Mouse (Mus musculus): ENCODE measurements around the gene Nectin4.
"Not testable (repeated sequence)": the region's sequence is repeated elsewhere in the genome, so short reads cannot be mapped to it uniquely, and the experiment has no call there.

Gene Nectin4

DNA sequence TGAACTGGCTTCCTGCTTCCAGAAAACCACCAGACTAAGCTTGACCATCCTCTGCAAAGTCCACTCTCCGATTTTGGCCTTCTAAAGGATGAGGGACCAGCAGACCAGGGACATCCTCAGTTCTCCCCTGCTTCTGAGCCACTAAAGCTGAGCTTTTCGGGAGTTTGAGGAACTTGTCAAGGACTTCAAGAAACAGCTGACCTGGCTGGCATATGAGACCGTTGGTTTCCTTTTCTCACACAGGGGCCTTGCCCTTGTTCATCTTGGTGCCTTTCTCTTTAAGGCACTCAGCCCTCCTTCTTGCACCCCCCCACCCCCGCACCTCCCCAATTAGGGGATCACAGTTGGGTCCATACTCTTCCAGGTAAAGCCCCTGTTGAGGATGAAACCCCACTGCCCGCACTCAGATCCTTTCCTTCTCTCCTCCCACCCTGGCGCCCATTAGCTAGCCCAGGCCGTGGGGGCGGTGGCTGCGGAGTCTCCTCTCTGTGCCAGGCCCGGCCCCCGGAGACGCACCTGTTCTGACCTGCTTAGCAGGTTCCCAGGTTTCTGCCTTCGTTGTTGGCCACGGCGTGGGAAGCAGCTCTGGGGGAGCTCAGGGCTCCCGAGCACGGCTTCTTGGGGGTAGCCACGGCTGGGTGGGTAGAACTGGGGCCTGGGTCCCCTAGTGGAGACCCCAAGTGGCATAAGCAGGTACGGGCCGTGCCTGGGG, at the start of gene Nectin4:
Nectin4 (plus strand) TSS at position 255 of the 712 bp plus-strand sequence.
- DNase-seq, result no peak

DNA sequence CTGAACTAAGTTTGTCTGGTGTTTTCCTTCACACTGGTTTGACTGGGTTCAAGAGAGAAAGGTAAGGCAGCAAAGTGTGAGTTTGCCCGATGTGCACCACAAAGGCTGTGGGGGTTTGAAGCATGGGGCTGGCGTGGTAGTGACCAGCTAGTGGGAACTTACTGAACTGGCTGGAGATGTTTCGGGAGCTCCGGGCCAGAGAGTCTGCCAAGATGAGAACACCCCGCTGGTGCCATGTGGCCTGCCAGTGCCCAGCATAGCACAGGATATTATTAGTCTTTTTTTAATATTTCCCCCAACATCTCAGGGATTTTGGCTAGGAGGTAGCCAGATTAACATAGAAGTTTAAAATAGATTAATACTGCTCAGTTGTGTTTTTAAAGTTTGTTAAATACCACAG, 49.7 kb upstream of the Nectin4 start:
- no peak for DNase-seq

DNA sequence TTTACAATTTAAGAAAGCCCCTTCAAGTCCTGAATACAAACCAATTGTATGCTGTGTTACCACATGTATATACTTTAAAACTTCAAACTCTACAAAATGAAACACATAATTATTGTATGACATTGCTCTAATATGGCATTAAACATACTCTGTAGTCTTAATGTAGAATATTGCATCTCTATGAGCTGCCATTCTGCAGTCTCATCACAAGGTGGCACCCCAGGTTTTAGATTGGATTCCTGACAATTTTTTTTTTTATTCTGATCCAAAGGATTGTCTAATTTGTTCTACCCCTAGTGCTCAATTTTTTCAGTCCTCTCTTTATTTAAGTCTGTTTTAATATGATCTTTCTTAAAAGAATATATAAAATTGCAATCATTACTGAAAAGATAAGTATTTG, 48.5 kb upstream of the Nectin4 start:
- DNase-seq, result no peak

DNA sequence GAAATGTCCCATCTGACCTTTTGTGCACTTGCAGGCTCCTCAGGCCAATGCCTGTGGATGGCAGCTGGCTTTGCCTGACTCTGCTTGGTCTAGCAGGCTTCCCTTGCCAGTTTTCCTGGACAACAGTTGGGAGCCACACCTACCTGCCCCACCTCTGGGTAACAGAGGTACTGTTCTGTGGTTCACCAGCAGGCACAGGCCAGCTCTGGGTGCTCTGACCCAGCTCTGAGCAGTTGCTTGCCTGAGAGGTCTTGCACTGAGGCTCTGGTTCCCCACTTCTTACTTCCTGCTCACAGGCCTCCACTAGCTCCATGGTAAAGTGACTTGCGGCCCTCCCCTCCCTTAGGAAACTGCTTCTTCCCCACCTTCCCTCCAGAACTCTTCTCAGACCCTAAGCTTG, 47.9 kb upstream of the Nectin4 start:
- no peak for DNase-seq

DNA sequence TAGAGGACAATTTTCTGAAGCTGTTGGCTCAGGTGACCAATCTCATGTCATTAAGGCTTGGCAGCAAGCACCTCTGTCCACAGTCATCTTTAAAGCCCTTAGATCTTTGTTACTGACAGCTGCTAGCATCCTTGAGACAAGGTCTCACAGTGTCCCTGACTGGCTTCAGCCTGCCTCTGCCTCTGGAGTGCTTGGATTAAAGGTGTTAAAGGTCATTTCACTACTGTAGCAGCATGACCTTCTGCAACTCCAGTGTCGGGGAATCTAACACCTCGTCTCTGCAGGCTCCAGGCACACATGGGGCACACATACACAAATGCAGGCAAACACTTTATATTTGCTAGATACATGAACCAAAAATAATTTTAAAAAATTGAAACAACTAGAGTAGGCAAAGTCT, 44.3 kb upstream of the Nectin4 start:
- no peak for DNase-seq

DNA sequence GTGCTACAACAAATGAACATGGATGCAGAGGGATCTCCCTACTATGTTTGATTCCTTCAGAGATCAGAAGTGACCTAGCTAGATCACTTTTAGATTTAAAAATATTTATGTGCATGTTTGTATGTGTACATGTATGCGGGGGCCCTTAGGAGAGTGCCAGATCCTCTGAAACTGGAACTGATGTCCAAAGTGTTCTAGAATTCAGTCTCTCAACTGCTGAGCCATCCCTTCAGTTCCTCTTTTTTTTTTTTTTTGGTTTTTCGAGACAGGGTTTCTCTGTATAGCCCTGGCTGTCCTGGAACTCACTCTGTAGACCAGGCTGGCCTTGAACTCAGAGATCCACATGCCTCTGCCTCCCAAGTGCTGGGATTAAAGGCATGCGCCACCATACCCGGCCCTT, 43.3 kb upstream of the Nectin4 start:
- not testable (repeated sequence) for DNase-seq

DNA sequence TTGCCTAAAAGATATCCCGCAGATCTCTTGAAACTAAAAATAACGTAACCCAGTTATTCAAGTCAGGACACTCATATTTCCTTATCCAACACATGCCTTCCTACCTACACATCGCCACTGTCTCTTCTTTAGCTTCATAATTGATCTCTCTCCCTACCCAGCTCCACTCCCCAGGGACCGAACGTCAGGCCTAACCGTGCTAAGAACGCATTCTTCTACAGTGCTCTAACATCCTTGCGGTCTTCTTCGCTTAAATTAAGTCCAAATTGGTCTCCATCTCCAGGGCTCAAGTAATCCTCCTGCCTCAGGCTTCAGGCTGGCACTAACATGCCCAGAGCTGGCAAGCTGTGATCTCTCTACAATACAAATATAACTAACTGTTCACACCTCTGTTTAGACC, 41.7 kb upstream of the Nectin4 start:
- DNase-seq, result no peak

DNA sequence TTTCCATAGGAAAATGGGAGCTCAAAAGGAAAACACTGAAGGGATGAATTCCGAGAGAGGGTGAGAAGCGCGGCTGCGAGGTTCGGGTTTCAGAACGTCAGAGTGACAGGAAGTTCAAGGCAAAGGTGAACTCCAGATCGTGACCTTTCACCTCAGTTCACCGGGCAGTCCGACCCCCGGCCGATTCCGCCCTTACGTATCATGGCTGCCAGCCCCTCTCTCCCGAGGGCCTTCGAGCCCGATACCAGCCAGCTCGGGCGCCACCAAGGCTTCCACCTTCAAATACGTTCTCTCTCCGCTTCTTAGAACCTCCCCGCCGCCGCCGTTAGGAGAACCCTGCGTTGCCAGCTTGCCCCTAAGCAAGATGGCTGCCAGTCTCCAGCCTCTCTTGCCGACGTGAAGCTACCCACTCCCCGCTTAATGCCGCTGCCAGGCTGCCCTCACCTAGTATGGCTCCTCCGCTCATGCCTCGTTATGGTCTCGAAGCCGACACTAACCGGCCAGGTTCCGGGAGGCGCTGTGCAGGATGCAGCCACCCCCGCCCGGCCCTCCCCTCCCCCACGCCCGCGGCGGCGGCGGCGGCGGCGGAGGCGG, 41.0 kb upstream of the Nectin4 start, which contains the start of gene Dedd:
Dedd (plus strand) TSS at position 307 of the 594 bp plus-strand sequence.
- DNase-seq, result peak; percentile 84 to 85

DNA sequence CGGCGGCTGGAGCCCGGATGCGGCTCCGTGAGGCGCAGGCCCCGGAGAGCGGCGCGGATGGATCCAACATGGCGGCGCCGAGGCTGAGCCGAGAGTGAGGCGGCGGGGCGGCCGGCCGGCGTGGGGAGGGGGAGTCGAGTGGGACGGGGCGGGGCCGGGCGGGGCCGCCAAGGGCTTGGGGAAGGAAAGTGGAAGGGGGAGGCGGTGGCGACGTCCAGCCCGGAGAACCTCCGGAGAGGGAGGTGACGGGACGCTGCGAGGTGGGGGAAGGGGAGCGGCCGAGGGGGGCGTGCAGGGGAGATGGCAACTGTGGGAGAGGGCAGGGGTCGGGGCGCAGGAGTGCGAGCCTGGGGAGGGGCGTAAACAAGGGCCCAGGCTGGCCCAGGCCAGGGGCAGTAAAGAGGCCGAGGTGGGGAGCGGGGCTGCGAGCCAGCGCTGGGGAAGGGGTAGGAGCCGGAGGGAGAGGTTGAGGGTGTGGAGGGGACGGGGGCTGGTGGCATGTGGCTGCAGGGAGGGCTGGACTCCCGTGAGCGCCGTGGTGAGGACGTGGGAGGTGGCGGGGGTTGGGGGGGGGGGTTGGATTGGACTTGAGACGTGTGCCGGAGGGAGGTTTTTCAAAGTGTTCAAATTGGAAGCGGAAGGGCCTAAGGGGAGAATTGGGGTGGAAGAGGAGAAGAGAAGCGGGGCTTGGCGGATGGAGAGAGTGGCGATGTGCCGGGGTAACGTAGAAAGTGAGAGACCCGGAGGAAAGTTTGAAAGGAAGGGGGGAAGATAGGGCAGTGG, 40.3 kb upstream of the Nectin4 start:
- DNase-seq, result peak in 1 of 2 experiments; percentile 23

DNA sequence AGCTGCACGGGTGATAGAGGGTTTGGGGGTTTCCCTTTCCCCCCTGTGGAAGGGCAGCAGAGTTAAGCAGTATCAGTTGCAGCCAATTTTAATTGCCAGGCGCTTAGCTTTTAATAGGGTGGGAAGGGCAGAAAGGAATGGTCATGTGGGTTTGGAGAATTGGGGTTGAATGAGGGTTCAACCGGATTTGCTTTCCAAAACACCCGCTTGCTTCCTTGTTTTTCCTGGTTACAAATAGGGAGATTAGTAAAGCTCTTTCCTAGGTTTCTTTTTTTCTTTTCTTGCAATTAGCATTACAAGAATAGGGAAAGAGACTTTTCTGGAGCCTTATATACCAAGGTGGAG, 39.7 kb upstream of the Nectin4 start:
- no peak for DNase-seq

DNA sequence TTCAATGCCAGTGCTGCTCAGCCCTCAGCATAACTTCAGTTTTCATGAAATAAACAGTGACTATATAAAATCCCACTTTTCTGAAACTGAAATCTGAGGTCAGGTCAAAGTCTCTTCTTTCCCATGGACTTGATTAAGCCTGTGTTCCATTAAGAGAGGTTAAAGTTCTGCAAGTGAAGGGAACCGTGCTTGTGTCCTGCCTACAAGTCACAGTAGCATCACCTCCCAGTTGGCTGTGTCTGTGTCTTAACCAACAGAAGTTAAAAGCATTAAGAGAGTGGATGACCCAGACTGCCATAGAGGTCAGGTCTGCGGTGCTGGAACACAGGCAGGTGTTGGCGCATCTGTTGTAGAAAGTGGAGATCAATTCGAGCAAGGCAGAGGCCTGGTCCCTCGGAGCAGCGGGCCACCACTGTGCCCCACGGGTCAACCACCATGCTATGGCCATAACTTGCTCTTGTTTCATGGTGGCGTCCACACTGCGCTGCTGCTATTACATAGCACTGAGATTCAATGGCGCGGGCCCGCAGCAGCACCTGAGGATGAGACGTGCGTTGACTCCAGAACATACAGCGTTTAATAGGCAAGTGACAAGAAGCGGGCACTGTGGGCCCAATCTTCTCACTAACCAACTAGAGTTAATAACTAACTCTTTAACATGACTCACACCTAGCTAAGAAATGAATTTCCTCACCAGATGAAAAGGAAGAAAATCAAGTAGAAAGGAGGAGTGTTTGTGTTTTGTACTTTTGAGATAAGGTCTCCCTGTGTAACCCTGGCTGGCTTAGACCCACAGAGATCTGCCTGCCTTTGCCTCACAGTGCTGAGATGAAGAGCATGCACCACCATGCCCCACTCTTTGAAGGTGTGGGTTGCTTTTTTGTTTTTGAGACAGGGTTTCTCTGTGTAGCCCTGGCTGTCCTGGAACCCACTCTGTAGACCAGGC, 27.4 kb upstream of the Nectin4 start:
- no peak for DNase-seq

DNA sequence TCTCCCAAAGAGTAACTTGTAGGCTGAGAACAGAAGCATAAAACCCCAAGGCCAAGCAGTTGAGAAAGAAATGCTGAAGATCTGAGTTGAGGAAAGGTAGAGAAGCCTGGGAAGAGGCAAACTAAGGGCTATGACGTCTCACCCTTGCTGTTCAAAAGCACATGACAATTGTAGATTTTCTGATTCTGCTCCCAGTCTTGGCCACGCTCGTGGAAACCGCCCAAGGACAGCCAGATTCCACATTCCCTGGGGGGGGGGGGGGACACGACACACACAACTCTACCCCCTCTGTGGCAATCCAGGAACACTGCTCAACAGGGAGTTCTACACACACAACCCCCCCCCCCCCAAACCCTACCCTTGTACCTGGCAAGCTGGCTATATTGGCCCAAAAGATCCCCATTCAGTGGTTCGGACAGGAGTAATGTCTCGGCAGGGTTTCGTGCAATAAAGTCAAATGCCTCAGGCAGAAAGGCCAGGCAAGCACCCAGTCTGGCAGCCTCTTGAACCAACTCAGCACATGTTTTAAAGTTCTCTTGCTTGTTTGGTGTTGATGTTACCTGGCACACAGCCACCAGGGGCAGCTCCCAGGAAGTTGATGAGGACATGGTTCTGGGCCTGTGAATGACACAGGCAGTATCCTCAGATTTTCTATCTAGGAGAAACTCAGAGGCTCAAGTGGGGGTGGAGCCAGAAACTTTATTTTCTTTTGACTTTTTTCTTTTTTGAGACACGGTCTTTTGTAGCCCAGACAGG, 25.8 kb upstream of the Nectin4 start:
- DNase-seq, result no peak

DNA sequence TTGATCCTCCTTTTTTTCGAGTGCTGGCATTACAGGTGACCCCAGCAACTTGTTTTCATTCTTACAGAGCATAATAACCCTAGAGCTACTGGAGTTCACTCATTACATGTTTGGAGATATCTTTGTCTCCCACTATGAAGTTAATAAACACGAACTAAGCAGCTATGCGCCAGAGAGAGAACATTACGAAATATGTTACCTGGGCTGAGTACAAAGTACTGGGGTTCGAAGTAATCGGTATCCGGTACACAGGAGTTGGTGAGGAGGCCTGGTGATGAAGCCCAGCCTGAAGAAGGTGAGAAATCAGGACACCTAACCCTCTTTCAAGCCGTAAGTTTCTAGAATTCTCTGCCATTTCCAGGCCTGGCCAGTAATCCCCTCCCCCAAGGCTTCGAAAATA, 25.2 kb upstream of the Nectin4 start:
- DNase-seq, result no peak

DNA sequence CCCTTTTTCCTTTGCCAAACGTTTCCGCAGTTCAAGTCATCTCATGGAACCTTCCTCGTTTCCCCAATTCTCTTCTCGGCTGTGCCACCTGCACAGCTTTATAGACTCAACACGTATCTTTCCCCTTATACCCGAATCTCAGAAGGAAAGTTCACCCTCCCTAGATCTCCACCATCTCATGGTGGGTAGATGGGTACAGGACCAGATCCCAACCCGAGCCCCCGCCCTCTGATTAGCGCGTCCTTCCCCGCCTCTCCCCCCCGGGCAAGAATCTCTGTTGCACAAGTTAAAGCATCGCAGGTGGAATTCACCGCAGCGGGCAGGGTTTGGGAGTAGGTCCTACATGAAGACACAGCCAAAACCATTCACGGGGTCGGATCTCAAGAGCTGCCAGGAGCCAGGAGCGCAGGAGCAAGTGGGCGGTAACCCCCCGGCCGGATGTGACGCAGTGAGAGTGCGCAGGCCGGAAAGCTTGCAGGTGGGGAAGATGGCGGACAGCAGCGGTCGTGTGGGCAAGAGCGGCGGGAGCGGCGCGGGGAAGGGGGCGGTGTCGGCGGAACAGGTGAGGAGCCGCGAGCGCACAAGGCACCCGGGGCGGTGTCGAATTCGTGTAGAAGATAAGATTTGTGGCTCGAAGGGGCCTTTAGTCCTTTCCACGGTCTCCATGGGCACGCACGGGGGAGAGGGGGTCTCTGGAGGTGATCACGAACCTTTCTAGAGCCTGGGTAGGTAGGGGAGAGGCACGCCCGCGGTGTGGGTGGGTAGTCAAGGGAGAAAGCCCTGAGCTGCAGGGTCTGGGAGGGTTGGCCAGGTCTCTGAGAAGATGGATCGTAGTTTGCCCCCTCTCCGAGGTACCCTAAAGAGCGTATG, 24.4 kb upstream of the Nectin4 start, which contains the start of the genes Nit1 and Pfdn2:
Nit1 (minus strand) TSS at position 422 of the 870 bp plus-strand sequence.
Pfdn2 (plus strand) TSS at position 446 of the 870 bp plus-strand sequence.
- peak; percentile 79 to 87 for DNase-seq

DNA sequence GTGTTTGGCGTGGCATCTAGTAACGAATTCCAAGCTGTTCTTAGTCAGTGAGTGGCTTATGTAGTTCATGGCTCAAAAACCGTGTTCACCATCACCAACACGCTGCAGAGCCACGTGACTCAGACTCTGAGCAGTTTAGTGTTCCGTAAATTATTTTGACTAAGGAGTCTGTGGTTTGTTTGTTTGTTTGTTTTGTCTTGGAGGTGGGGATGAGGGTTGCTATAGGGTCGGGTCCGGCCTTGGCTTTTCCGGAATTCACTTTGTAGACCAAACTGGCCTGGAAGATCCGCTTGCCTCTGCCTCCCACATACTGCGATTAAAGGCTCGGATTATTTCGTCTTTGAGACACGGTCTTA, 23.8 kb upstream of the Nectin4 start:
- DNase-seq, result no peak

DNA sequence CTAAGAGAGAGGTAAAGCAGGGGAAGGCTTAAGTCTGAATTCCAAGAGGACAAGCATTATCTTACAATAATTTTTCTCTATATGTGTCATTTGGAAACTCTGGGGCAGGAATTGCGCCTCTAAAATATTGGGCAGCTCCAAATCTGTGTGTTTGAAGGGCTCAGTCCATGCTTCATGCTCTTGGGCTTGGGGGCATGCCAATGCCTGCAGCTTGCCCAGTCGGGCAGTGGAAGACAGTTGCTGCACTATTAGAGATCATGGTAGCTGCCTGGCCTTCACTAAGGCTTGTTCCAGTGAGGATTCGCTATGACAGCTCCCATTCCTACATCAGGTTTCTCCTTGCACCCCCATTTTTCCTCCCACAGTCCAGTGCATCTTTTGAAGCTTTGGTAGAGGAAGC, 21.2 kb upstream of the Nectin4 start:
- DNase-seq, result no peak

DNA sequence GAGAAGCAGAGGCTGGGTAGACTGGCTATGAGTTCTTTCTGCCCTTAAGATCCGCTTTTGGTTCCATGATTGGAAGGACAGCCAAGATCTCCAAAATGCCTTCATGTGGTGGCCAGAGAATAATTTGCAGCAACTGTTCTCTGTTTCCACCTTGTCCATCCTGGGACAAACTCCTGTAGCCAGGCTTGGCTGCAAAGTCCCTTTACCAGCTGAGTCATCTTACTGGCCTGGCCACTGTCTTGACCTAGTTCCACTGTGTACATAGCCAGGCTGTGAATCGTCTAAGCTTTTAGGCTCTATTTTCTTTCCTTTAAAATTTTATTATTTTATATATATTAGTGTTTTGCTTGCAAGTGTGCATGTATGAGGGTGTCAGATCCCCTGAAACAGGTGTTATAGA, 20.7 kb upstream of the Nectin4 start:
- DNase-seq, result no peak

DNA sequence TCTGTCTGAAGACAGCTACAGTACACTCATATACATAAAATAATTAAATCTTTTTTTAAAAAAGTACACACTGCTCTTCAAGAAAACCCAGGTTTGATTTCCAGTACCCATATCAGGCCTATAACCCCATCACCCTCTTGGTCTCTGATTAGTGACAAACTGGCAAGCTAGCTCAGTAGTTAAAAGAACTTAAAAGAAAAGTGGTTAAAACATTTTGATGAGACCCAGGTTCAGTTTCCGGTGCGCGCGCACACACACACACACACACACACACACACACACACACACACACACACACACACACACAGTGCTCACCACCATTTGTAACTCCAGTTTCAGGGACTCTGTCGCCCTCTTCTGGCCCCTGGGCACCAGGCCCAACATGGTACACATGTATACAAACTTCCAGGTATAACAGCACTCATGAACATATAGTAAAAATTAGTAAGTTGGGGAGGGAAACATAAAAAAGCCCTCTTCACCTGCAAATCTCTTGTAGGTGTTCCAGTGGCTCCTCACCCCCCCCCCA, 14.0 kb upstream of the Nectin4 start:
- peak in 1 of 2 experiments; percentile 35 for DNase-seq

DNA sequence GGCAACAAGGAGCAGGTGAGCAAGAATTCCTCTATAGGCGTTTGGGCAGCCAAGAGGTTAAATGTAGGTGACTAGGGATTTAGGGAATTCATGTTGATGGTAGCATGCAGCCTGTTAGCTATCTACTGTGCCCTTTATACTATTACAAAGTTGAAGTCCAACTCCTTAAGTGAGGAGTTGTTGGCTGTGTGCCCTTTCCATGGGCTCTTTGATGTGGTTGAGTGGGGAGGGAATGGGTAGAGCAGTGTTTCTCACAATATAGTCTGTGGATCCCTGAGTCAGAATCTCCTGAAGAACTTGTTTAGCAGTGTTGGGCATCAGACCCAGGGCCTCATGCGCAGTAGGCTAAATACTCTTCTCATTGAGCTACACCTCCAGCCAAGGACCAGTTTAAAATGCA, 13.1 kb upstream of the Nectin4 start:
- no peak for DNase-seq

DNA sequence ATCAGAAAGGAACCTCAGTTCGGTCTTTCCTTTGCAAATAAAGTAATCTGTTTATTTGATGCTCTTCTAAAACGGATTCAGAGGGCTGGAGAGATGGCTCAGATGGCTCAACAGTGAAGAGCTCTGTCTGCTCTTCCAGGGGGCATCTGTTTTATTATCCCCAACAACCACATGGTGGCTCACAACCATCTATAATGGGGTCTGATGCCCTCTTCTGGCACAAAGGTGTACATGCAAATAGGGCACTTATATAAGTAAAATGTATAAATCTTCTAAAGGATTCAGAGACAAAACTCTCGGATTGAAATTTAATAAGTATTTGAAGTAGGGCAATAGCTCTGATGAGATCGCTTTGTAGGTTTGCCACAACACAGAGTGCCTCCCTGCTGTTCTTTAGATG, 11.5 kb upstream of the Nectin4 start:
- DNase-seq, result no peak

DNA sequence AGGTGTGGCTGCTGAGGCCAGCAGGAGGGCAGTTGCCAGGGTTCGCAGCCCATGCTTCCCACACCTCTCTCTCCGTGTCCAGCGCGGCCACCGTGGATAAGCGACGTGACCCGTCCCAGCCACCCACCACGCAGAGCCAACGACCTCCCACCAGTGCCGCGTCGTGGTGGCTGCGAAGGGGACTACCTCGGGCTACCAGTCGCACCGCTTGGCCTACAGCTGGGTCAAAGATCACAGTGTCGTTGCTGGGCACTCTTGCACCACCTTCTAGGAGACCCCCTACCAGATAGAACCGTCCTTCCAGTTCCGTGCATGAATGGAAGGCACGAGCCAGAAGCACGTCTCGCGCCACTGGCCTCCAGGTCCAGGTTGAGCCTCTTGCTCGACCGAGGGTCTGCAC, 9.6 kb upstream of the Nectin4 start:
- no peak for DNase-seq

Data from spleen, adult 18-20 months (tissue).